Mouse (Mus musculus): ENCODE measurements around the gene Sorl1. TPM values are rescaled to one million over a fixed set of nuclear protein-coding genes. Genes with fewer than 3 reads are reported as not detected.

Gene Sorl1
- polyA plus RNA-seq, 1 experiment from 2014 or later = 6.8 TPM

DNA sequence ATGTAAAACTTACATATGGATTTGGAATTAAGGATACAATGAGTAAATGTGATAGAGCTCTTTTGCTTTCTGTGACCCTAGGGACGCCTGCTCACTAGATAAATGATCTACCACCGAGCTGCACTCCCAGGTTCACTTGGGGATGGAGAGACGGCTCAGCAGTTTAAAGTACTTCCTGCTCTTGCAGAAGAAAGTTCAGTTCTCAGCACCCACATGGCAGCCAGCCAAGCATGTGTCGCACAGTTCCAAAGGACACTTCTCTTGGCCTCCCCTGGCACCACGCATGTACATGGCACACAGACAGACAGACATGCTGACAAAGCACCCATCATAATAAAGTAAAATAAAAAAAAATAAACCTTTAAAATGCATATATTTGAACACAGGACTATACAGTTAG is 88.1 kb downstream of the Sorl1 start:
- DNase-seq (ENCODE audit: low spot score) = no peak
- Histone ChIP-seq H3K4me3 (no peak overlapping the region), H3K27ac (no peak overlapping the region), H3K9me3 (no peaks in the 10 kb centered on the region), H3K36me3 (peaks cover 15% of the 10 kb centered on the region; the same call in 1 of the 2 replicates), H3K27me3 (ENCODE audit: insufficient read depth, poor library complexity, severe bottlenecking) (peaks cover 3% of the 10 kb centered on the region; the same call in 1 of the 2 replicates), H3K4me1 (no peaks in the 10 kb centered on the region; the same call in 1 of the 2 replicates)
- 67% methylated on average over 5 of the region's 5 CpGs for WGBS

DNA sequence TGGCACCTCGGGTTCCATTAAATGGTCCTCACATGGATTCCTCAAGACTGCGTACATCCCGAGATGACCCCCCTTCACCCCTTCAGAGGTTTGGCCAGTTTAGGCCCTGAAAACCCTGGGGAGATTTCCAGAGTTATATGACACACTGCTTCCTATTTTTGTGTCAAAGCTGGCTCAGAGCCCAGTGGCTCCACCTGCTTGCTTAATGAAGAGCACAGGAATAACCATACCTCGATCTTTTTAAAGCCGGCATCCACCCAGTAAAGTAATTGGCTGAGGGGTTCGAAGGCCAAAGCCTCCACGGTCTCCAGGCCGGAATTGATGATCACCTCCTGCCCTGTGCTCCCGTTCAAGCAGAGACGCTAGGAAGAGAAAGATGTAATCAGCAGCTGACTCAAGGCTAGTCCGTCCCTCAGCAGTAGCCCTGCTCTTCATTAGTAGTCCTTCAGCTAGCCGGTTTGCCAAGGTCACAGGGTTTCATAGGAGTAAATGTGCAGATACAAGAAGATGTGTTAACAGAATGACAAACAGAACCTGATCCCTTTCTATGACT is 88.8 kb downstream of the Sorl1 start:
- no peak for DNase-seq (ENCODE audit: low spot score)
- Histone ChIP-seq H3K4me3 (no peak overlapping the region), H3K4me1 (no peaks in the 10 kb centered on the region; the same call in 1 of the 2 replicates), H3K9me3 (no peaks in the 10 kb centered on the region), H3K36me3 (peaks cover 13% of the 10 kb centered on the region; the same call in 1 of the 2 replicates), H3K27me3 (ENCODE audit: insufficient read depth, poor library complexity, severe bottlenecking) (no peaks in the 10 kb centered on the region), H3K27ac (no peak overlapping the region)
- WGBS = 77% methylated on average over 12 of the region's 12 CpGs

DNA sequence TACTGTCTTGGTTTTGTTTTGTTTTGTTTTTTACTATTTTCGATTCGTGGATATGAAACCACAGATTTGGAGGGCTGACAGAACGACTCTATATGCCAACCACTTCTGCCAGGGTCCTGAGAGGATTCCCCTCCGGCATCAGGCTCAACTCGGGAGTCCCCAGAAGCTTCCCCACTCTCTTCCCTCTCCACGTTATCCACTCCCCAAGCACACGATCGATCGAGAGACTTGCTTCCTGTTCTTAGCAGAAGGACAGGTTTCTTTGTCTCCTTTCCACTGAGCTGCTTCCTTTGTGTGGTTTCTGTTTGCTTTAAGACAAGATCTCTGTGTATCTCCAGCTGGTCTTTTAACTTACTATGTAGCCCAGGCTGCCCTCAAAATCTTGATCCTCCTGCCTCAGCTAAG is 90.0 kb downstream of the Sorl1 start:
- no peaks in the 10 kb centered on the region for H3K27me3 ChIP-seq (ENCODE audit: insufficient read depth, poor library complexity, severe bottlenecking)
- peaks cover 13% of the 10 kb centered on the region; the same call in 1 of the 2 replicates for H3K36me3 ChIP-seq
- no peak overlapping the region for H3K4me3 ChIP-seq
- DNase-seq (ENCODE audit: low spot score) = no peak
- no peak overlapping the region for H3K27ac ChIP-seq
- H3K4me1 ChIP-seq = no peaks in the 10 kb centered on the region; the same call in 1 of the 2 replicates
- WGBS = 51% methylated on average over 9 of the region's 9 CpGs
- no peaks in the 10 kb centered on the region for H3K9me3 ChIP-seq

DNA sequence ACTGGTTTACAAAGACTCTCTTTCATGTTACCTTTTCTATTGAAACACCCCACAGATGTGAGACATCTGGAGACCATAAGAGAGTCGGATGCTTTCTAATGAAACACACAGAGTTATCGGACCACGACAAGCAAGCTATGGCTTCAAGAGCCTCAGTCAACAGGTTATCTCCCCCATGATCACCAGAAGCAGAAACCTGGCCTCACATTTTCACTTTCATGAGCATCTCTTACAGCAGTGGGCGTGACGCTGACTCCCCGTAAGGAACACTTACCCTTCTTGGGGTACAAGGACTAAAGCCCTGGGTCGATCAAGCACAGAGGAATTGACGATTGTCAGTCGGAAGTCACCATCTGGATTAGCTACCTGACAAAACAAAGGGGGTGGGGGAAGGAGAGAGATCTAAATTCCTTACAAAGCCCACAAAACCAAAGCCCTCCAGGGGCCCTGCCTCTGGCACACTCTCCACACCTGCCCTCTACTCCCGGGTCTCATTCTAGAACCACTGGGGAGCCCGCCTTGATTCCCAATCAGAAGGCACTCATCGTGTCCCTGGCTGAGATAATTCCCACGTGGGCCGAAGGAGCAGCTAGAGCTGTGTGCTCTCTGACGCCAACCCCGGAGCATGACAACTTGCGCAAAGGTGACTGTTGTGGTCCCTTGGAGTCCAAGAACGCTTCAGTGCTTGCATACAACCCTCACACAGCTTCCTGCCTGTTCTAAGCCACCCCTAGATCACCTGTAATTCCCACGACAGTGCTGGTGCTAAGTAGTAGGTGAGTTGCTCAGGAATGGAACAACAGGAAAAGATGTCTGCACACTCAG is 90.6 kb downstream of the Sorl1 start:
- no peak for DNase-seq (ENCODE audit: low spot score)
- Histone ChIP-seq H3K27ac (no peak overlapping the region), H3K27me3 (ENCODE audit: insufficient read depth, poor library complexity, severe bottlenecking) (no peaks in the 10 kb centered on the region), H3K9me3 (no peaks in the 10 kb centered on the region), H3K4me3 (no peak overlapping the region), H3K36me3 (peaks cover 14% of the 10 kb centered on the region; the same call in 1 of the 2 replicates), H3K4me1 (no peaks in the 10 kb centered on the region; the same call in 1 of the 2 replicates)
- 63% methylated on average over 19 of the region's 19 CpGs for WGBS

DNA sequence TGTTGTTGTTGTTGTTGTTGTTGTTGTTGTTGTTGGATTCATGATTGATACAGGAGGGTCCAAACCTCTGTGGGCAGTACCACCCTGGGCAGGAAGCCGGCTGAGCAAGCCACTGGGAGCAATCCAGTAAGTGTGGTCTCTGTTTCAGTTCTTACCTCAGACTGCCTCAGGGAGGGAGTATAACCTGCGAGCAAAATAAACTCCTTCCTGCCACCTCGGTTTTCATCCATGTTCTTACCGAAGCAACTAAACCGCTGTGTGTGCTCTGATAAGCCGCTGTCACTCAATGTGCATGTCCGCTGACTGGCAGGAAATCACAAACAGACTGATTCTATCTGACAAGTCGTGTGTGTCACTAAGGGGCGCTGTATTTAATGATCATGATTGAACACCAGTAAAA is 91.7 kb downstream of the Sorl1 start:
- H3K9me3 ChIP-seq = no peaks in the 10 kb centered on the region
- H3K4me3 ChIP-seq = no peak overlapping the region
- 59% methylated on average over 9 of the region's 9 CpGs for WGBS
- no peaks in the 10 kb centered on the region; the same call in 1 of the 2 replicates for H3K4me1 ChIP-seq
- DNase-seq (ENCODE audit: low spot score) = no peak
- peaks cover 14% of the 10 kb centered on the region; the same call in 1 of the 2 replicates for H3K36me3 ChIP-seq
- H3K27ac ChIP-seq = no peak overlapping the region
- no peaks in the 10 kb centered on the region for H3K27me3 ChIP-seq (ENCODE audit: insufficient read depth, poor library complexity, severe bottlenecking)

DNA sequence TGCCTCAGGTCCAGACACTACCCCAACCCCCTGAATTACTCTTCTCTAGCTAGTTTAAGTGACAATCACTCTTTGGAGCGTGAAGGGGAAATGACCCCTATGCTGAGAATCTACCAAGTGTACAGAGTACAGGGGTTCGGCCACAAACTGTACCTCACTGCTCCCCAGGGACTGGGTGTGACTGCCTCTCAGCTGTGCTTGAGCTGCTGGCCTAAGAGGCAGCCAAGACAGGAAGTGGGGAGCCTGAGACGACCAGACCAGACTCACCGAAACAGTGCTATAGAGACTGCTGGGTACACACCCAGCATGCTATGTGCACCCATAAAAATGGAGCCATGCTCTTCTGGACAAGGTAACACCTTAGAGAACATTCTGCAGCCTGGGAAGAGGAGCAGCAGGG is 95.3 kb downstream of the Sorl1 start:
- Histone ChIP-seq H3K27ac (no peak overlapping the region), H3K4me3 (no peak overlapping the region), H3K4me1 (no peaks in the 10 kb centered on the region), H3K36me3 (peaks cover 17% of the 10 kb centered on the region; the same call in 1 of the 2 replicates), H3K9me3 (no peaks in the 10 kb centered on the region), H3K27me3 (ENCODE audit: insufficient read depth, poor library complexity, severe bottlenecking) (no peaks in the 10 kb centered on the region)
- no peak for DNase-seq (ENCODE audit: low spot score)
- WGBS = 76% methylated on average over 4 of the region's 4 CpGs

DNA sequence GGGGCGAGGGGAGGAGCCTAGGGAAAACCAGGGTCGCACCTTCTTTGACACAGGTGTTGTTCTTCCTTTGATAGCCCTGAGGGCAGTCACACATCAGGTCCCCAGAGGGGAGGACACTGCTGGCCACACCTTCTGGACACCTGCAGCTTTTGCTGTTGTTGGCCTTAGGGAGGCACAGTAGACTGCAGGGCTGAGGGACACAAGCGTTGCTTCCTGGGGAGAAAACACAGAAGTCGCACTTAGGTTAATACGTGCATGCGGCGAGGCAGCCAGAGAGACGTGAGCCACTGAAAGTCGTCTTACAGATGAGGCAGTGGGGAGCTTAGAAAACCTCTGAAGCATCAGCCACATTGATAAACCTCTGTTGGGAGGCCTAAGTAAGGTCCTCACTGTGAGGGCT is 99.8 kb downstream of the Sorl1 start:
- no peak overlapping the region for H3K27ac ChIP-seq
- H3K36me3 ChIP-seq = peaks cover 14% of the 10 kb centered on the region; the same call in 1 of the 2 replicates
- H3K9me3 ChIP-seq = no peaks in the 10 kb centered on the region
- peaks cover 6% of the 10 kb centered on the region for H3K4me1 ChIP-seq
- WGBS = 61% methylated on average over 9 of the region's 9 CpGs
- H3K4me3 ChIP-seq = no peak overlapping the region
- no peaks in the 10 kb centered on the region for H3K27me3 ChIP-seq (ENCODE audit: insufficient read depth, poor library complexity, severe bottlenecking)
- DNase-seq (ENCODE audit: low spot score) = no peak

DNA sequence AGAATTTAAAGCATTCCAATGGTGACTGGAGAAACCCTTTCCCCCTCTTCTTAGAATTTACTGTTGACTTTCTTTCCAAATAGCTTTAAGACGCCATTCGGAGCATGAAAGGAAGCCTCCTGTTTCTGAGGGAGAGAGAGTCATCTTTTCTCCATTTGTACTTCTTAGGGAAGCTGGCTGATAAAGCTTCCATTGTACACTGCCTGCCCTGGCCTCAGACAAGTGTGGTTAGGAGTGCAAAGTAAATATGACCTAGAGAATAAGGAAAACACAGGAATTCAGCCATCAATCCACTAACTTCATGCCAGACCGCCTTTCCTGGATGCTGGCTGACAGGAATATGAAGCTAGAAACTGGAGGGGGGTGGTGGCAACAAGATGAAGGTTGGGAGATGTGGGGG is 100.7 kb downstream of the Sorl1 start:
- H3K27me3 ChIP-seq (ENCODE audit: insufficient read depth, poor library complexity, severe bottlenecking) = no peaks in the 10 kb centered on the region
- no peak overlapping the region for H3K4me3 ChIP-seq
- no peaks in the 10 kb centered on the region for H3K9me3 ChIP-seq
- H3K36me3 ChIP-seq = peaks cover 13% of the 10 kb centered on the region; the same call in 1 of the 2 replicates
- peaks cover 12% of the 10 kb centered on the region for H3K4me1 ChIP-seq
- DNase-seq (ENCODE audit: low spot score) = no peak
- 66% methylated on average over 3 of the region's 3 CpGs for WGBS
- no peak overlapping the region for H3K27ac ChIP-seq

DNA sequence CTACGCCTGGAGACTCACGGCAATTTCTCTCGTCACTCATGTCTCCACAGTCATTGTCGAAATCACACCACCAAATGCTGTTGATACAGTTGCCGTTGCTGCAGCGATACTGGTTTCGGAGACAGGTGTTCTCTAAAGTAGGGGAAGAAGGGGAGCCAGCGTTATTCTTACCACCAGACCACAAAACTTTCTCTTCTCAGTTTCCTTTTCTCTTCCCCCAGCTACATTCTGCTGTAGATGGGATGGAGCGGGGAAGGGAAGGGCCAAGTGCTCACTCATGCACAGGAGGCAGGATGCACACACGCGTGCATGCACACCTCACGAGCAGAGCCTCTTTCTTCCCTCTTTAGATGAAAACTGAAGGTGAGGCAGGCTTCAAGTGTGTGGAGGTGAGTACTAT is 101.8 kb downstream of the Sorl1 start:
- Histone ChIP-seq H3K27ac (no peak overlapping the region), H3K27me3 (ENCODE audit: insufficient read depth, poor library complexity, severe bottlenecking) (no peaks in the 10 kb centered on the region), H3K4me3 (no peak overlapping the region), H3K9me3 (no peaks in the 10 kb centered on the region), H3K4me1 (peaks cover 12% of the 10 kb centered on the region), H3K36me3 (peaks cover 13% of the 10 kb centered on the region; the same call in 1 of the 2 replicates)
- WGBS = 89% methylated on average over 12 of the region's 12 CpGs
- no peak for DNase-seq (ENCODE audit: low spot score)

DNA sequence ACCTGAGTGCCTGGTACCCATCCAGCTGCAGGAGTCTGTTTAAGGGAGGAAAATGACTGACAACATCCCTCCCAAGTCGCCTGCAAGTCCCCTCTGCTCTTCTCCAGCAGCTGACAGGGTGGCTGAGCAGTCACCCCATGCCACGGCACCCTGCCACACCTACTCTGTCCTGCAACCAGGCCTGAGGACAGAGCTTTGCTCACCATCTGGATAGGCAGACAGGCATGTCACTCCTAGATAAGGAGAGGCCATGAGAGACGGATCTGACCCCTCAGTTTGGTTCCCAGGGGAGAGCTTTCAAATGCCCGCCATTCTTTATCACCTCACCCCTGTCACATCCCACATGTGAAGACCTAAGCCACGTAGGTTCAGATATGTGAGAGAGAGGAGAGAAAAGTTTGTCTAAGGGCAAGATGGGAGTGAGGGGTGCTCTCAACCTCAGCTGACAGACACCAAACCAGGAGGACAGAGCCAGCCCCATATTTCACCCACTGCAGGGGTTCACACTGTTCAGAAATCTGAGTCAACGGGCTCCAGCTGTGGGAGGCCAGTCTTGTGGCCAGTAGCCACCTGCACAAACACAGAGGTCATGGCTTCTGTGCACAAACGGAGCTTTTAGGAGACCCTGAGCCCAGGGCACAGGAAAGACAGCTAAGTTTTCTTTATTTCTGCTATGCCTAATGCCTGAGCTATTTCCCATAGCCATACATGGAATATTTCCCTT is 104.6 kb downstream of the Sorl1 start:
- DNase-seq (ENCODE audit: low spot score) = no peak
- H3K4me1 ChIP-seq = peaks cover 12% of the 10 kb centered on the region
- 20% methylated on average over 7 of the region's 7 CpGs for WGBS

DNA sequence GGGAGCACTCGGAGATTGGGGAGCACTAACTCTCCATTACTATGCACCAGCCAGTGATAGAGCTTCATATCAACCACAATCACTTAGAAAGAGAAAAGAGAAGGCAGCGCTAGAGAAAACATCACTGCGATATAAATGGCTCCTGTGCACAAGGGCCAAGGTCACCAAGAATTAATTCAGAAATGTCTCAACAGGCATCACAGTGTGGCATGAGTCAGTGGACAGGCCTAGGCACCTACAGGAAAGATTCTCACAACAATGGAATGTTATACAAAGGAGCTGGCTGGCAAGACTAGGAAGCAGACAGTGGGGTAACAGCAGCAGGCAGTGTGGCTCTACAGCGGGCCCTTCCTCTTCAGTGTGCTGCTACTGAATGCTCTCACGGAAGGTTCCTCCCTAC is 115.6 kb downstream of the Sorl1 start:
- Histone ChIP-seq H3K4me3 (no peak overlapping the region), H3K9me3 (no peaks in the 10 kb centered on the region), H3K27ac (no peak overlapping the region), H3K4me1 (no peaks in the 10 kb centered on the region), H3K36me3 (peaks cover 10% of the 10 kb centered on the region), H3K27me3 (ENCODE audit: insufficient read depth, poor library complexity, severe bottlenecking) (no peaks in the 10 kb centered on the region)
- DNase-seq (ENCODE audit: low spot score) = no peak
- 90% methylated on average over 5 of the region's 5 CpGs for WGBS

More for the DNA sequence above, 104.6 kb downstream of the Sorl1 start:
- Histone ChIP-seq H3K27ac (peak overlapping the region; percentile 16; the same call in 1 of the 2 replicates), H3K4me3 (no peak overlapping the region), H3K36me3 (peaks cover 38% of the 10 kb centered on the region), H3K27me3 (ENCODE audit: insufficient read depth, poor library complexity, severe bottlenecking) (no peaks in the 10 kb centered on the region), H3K9me3 (peaks cover 5% of the 10 kb centered on the region)

DNA sequence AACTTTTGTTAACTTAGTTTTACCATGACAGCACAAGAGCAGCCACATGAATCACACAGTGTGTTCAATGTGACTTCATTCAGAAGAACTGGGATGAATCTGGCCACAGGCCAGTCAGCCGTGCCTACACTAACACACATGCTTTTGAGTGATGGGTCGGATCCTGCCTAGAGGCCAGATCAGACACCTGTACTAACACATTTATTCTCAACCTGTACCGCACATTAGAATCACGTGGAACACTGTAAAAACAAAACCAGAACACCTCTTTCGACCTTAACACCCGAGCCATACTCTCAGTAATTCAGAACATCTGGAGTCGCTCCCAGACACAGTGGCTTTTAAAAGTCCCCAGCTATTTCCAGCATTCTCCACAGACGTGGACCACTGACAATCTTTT is 119.0 kb downstream of the Sorl1 start:
- DNase-seq (ENCODE audit: low spot score) = no peak
- Histone ChIP-seq H3K36me3 (peaks cover 16% of the 10 kb centered on the region), H3K4me1 (no peaks in the 10 kb centered on the region), H3K27ac (no peak overlapping the region), H3K4me3 (no peak overlapping the region), H3K9me3 (no peaks in the 10 kb centered on the region), H3K27me3 (ENCODE audit: insufficient read depth, poor library complexity, severe bottlenecking) (no peaks in the 10 kb centered on the region)
- WGBS = 68% methylated on average over 8 of the region's 8 CpGs

DNA sequence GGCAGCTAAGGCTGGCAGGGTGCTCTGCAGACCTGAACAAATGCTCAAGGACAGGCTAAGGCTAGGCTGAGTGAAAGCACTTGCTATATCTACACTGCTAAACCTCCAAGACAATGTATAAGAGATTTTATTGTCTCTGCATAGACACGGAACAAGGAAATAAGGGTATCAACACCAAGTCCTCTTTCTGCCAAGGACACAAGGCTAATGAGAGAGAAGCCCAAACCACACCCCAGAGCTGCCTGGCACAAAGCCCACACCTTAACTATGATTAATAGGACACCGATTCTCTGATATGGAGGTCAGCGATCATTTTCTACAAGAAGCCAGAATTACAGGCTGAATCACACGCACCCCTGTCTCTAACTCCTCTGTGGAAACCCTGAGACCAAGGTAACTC is 120.0 kb downstream of the Sorl1 start:
- no peak for DNase-seq (ENCODE audit: low spot score)
- Histone ChIP-seq H3K27me3 (ENCODE audit: insufficient read depth, poor library complexity, severe bottlenecking) (no peaks in the 10 kb centered on the region), H3K36me3 (peaks cover 16% of the 10 kb centered on the region), H3K9me3 (no peaks in the 10 kb centered on the region), H3K4me3 (no peak overlapping the region), H3K4me1 (no peaks in the 10 kb centered on the region), H3K27ac (no peak overlapping the region)
- WGBS = 85% methylated on average over 4 of the region's 4 CpGs

Data from heart, embryonic 10.5 days (tissue).